Mouse (Mus musculus): ENCODE measurements around the gene Wipi2. TPM values are rescaled to one million over a fixed set of nuclear protein-coding genes. Genes with fewer than 3 reads are reported as not detected.

The Wipi2 gene
- total RNA-seq, 2 experiments from 2014 or later, result 92.7 to 104 TPM

- DNase-seq (ENCODE audit: extremely low spot score in 1 of 2, low spot score in 1 of 2), result no peak
These were observed 88.6 kb downstream of the Wipi2 start for GRCm38 (mm10) chr5:142716056-142716455.

DNA sequence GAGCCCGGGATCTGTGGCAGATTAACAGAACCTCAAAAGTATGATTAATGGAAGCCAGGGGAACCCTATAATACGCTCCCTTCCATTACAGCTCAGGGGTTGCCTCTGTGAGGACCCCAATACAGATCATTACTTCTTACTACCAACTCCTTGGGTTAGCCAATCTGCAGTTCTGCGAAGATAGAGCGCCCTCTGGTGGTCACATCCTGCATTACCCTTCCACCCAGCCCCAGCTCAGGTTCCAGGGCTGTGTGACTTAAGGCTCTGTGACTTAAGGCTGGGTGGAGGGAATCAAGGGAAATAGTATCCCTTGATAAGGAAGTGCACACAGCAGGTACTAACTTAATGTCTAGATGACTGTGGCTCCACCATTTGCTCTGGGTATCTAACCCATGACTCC lies 90.5 kb downstream of the Wipi2 start:
- DNase-seq (ENCODE audit: extremely low spot score in 1 of 2, low spot score in 1 of 2), result peak; percentile 85 to 98

DNA sequence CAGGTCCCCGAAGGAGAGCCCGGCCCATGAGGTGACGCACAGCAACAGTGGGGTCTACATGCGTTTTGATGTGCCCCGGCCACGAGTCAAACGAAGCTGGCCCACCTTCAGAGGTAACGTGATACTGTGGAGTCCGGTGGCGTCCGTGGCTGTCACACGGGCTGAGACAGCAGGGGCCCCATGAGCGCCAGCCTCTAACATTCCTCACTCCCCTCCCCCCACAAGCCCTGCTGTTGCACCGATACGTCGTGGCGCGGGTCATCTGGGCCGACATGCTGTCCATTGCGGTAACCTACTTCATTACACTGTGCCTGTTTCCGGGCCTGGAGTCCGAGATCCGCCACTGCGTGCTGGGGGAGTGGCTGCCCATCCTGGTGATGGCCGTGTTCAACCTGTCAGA lies 91.0 kb downstream of the Wipi2 start:
- DNase-seq (ENCODE audit: extremely low spot score in 1 of 2, low spot score in 1 of 2), result no peak

DNA sequence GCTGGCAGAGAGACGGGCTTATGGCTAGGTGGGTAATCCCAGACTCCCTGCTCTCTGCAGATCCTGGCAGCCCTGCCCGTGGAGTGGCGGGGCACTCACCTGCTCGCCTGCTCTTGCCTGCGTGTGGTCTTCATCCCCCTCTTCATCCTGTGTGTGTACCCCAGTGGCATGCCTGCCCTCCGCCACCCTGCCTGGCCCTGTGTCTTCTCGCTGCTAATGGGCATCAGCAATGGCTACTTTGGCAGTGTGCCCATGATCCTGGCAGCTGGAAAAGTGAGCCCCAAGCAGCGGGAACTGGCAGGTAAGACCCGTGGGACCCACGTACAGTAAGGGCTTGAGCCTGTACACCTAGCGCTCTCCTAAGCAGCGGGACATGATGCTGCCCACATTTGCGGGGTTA lies 92.4 kb downstream of the Wipi2 start:
- DNase-seq (ENCODE audit: extremely low spot score in 1 of 2, low spot score in 1 of 2), result no peak

Other genes starting within 250 kb of the Wipi2 start
- 10 to 100 TPM; 40.6 to 45.7 TPM for gene Foxk1, start 226.2 kb upstream of the Wipi2 start, total RNA-seq (2021)
- gene Ap5z1, start 163.8 kb upstream of the Wipi2 start, total RNA-seq (2021), result 10 to 100 TPM; 18.6 to 24.1 TPM
- gene Papolb, start 97.6 kb upstream of the Wipi2 start, total RNA-seq (2021), result under 1 TPM; 0.30 to 0.45 TPM
- gene Radil, start 76.6 kb upstream of the Wipi2 start, total RNA-seq (2021), result 10 to 100 TPM; 14.7 to 15.2 TPM
- 100 to 1,000 TPM; 166 to 185 TPM for gene Mmd2, start 18.9 kb upstream of the Wipi2 start, total RNA-seq (2021)
- 10 to 100 TPM; 52.4 to 60.0 TPM for gene Slc29a4, start 64.8 kb downstream of the Wipi2 start, total RNA-seq (2021)
- gene Tnrc18, start 190.0 kb downstream of the Wipi2 start, total RNA-seq (2021), result 100 to 1,000 TPM; 131 to 158 TPM